Mouse (Mus musculus) limb, embryonic 13.5 days (tissue): ENCODE measurements around the gene Adam33. TPM values are rescaled to one million over a fixed set of nuclear protein-coding genes. Genes with fewer than 3 reads are reported as not detected.

Source experiments
- microRNA-seq: library from miRNA; unstranded; fragments of <30 nt; microRNA quantifications from one replicate; pipeline ENCODE4, GENCODE M21; 2016
- polyA plus RNA-seq: library from polyadenylated mRNA; unstranded; fragments of >200 nt; fragmentation: Nextera tagmentation; extraction: Ambion mirVana; gene quantifications from 2 replicates; pipeline ENCODE4 v1.2.1, GENCODE M21; 2015

The Adam33 gene
- polyA plus RNA-seq, 1 experiment from 2014 or later = 26.5 TPM

Small RNA genes lying within 50 kb of the gene (microRNA-seq; reads per million reads assigned to microRNA genes)
- gene Mir6973b = not detected

Other genes with a start within 250 kb of the Adam33 start
- 38.6 and 43.1 TPM in 2 replicates for gene 4930402H24Rik, start 157.4 kb downstream of the Adam33 start, polyA plus RNA-seq
- gene Atrn, start 157.3 kb downstream of the Adam33 start, polyA plus RNA-seq = 8.5 and 9.1 TPM in 2 replicates
- 27.4 and 29.2 TPM in 2 replicates for gene Gfra4, start 20.7 kb downstream of the Adam33 start, polyA plus RNA-seq
- 0.17 and 0.19 TPM in 2 replicates for gene Siglec1, start 23.0 kb upstream of the Adam33 start, polyA plus RNA-seq
- gene Hspa12b, start 63.5 kb upstream of the Adam33 start, polyA plus RNA-seq = 22.0 and 22.9 TPM in 2 replicates
- not detected in 2 replicates for gene Gm11037, start 69.7 kb upstream of the Adam33 start, polyA plus RNA-seq
- 55.2 and 56.0 TPM in 2 replicates for gene 1700037H04Rik, start 96.3 kb upstream of the Adam33 start, polyA plus RNA-seq
- gene Cenpb, start 116.3 kb upstream of the Adam33 start, polyA plus RNA-seq = 11.2 and 11.6 TPM in 2 replicates
- 57.6 and 60.3 TPM in 2 replicates for gene Cdc25b, start 123.1 kb upstream of the Adam33 start, polyA plus RNA-seq
- gene Spef1, start 123.5 kb upstream of the Adam33 start, polyA plus RNA-seq = 4.7 and 5.5 TPM in 2 replicates
- 28.0 and 31.3 TPM in 2 replicates for gene Ap5s1, start 143.3 kb upstream of the Adam33 start, polyA plus RNA-seq
- 16.6 and 16.7 TPM in 2 replicates for gene Mavs, start 170.2 kb upstream of the Adam33 start, polyA plus RNA-seq
- gene Pank2, start 198.7 kb upstream of the Adam33 start, polyA plus RNA-seq = 39.0 and 39.3 TPM in 2 replicates